Mouse (Mus musculus) E14TG2a.4 (cell line): ENCODE measurements at regions not wholly inside any gene's neighbourhood (a gene's known extent, or its start where the extent isn't known, plus 50 kb on each side); places are given as distances from the start of the nearest gene placed in this dataset.

Experiments used
- CTCF ChIP-seq: conservative IDR thresholded peaks from 2 replicates; pipeline ENCODE4 v1.5.1; 2014; ENCODE audit warnings: low read length
- POU5F1 ChIP-seq: IDR thresholded peaks from 2 replicates; pipeline ENCODE4 v1.6.1; 2014; ENCODE audit warnings: low read length, borderline replicate concordance

- TF ChIP-seq CTCF (no peak), POU5F1 (no peak)
Measured at GRCm38 (mm10) chr14:84222996-84223395, 220.4 kb upstream of the Pcdh17 start.
